Mouse (Mus musculus) limb, embryonic 14.5 days (tissue): ENCODE measurements around the gene Sema3f. TPM values are rescaled to one million over a fixed set of nuclear protein-coding genes. Genes with fewer than 3 reads are reported as not detected.

Experiments used
- ATAC-seq: fragments of 200-750 bp; cut with Nextera tagmentation; 2 replicates; pipeline ENCODE4 v1.8.0; 2017; ENCODE audit warnings: low read depth, moderate number of reproducible peaks, moderate TSS enrichment; ENCODE audit not compliant: low FRiP score
- DNase-seq: peaks from one replicate; pipeline ENCODE4 v3.0.0-alpha.2; 2015; ENCODE audit warnings: low spot score
- H3K27ac ChIP-seq: fragments of 300-500 bp; sonication (generic); replicated peaks from 2 replicates; pipeline ENCODE4 v1.5.1; 2014; ENCODE audit warnings: low read depth, mild to moderate bottlenecking, low read length, moderate library complexity, mixed read lengths
- H3K27me3 ChIP-seq: fragments of 300-500 bp; sonication (generic); 2 replicates; pipeline ENCODE4 v1.6.1; 2014; ENCODE audit warnings: low read length, mixed read lengths; ENCODE audit not compliant: control insufficient read depth, insufficient read depth
- H3K36me3 ChIP-seq: fragments of 300-500 bp; sonication (generic); 2 replicates; pipeline ENCODE4 v1.6.1; 2014; ENCODE audit warnings: mild to moderate bottlenecking, low read length, moderate library complexity, mixed read lengths; ENCODE audit not compliant: control insufficient read depth, insufficient read depth
- H3K4me1 ChIP-seq: fragments of 300-500 bp; sonication (generic); 2 replicates; pipeline ENCODE4 v1.6.1; 2014; ENCODE audit warnings: antibody characterized with exemption, low read length, mixed read lengths; ENCODE audit not compliant: control insufficient read depth, insufficient read depth
- H3K4me2 ChIP-seq: fragments of 300-500 bp; sonication (generic); replicated peaks from 2 replicates; pipeline ENCODE4 v1.6.1; 2014; ENCODE audit warnings: low read depth, mild to moderate bottlenecking, low read length, moderate library complexity; ENCODE audit not compliant: severe bottlenecking
- H3K4me3 ChIP-seq: fragments of 300-500 bp; sonication (generic); replicated peaks from 2 replicates; pipeline ENCODE4 v1.5.1; 2014; ENCODE audit warnings: low read length
- H3K9ac ChIP-seq: fragments of 300-500 bp; sonication (generic); 2 replicates; pipeline ENCODE4 v1.6.1; 2014; ENCODE audit warnings: mild to moderate bottlenecking, low read depth, low read length, moderate library complexity; ENCODE audit not compliant: severe bottlenecking
- H3K9me3 ChIP-seq: fragments of 300-500 bp; sonication (generic); 2 replicates; pipeline ENCODE4 v1.6.1; 2016; ENCODE audit warnings: low read length; ENCODE audit not compliant: control insufficient read depth
- POLR2A ChIP-seq: fragments of 200-500 bp; IDR thresholded peaks from 2 replicates; pipeline ENCODE4 v1.8.0; 2012; ENCODE audit warnings: inconsistent platforms, mild to moderate bottlenecking, moderate library complexity, borderline replicate concordance; ENCODE audit not compliant: insufficient read depth, insufficient read length; ENCODE audit errors: extremely low read depth
- WGBS: fragments of 180-500 bp; shearing (Covaris S2); extraction: QIAGEN DNeasy Blood & Tissue Kit; methylation state at CpG from one replicate; pipeline ENCODE4 v1.1.7; 2014; 5-methylcytosine and 5-hydroxymethylcytosine counted together
- polyA plus RNA-seq, 2 experiments: library from polyadenylated mRNA; depleted of rRNA in 1 of 2; stranded (reverse) in 1 of 2; unstranded in 1 of 2; fragments of >200 nt; fragmentation: Nextera tagmentation in 1 of 2; extraction: Ambion mirVana in 1 of 2; gene quantifications; 2 replicates each; pipeline versions ENCODE4 v1.2.1 to v1.2.3; 2012 to 2014

The Sema3f gene
- polyA plus RNA-seq, 2 experiments = 48.8 to 228 TPM

GRCm38 (mm10) chr9:107735356-107736184 lies 25.3 kb upstream of the Sema3f start:
- Histone ChIP-seq H3K9me3 (no peaks in the 10 kb centered on the region), H3K9ac (peak overlapping the region; percentile 13), H3K27me3 (no peaks in the 10 kb centered on the region), H3K4me3 (peak overlapping the region; percentile 21), H3K4me2 (peak overlapping the region; percentile 51), H3K4me1 (peaks cover 31% of the 10 kb centered on the region), H3K36me3 (peaks cover 27% of the 10 kb centered on the region), H3K27ac (peak overlapping the region; percentile 90)
- TF ChIP-seq POLR2A = no peak
- ATAC-seq = peak; percentile 7; the same call in 1 of the 2 replicates
- no peak for DNase-seq
- 2% methylated on average over 17 of the region's 17 CpGs for WGBS

GRCm38 (mm10) chr9:107734567-107734971 lies 24.3 kb upstream of the Sema3f start:
- ATAC-seq (no peak), DNase-seq (no peak)
- TF ChIP-seq POLR2A = no peak
- Histone ChIP-seq H3K27ac (peak overlapping the region; percentile 90; the same call in 1 of the 2 replicates), H3K9ac (peak overlapping the region; percentile 25; the same call in 1 of the 2 replicates), H3K36me3 (peaks cover 17% of the 10 kb centered on the region), H3K4me3 (no peak overlapping the region), H3K4me1 (peaks cover 39% of the 10 kb centered on the region), H3K27me3 (no peaks in the 10 kb centered on the region), H3K9me3 (no peaks in the 10 kb centered on the region), H3K4me2 (peak overlapping the region; percentile 51)
- 40% methylated on average over 7 of the region's 7 CpGs for WGBS

- DNase-seq (no peak), ATAC-seq (peak; percentile 21; the same call in 1 of the 2 replicates)
- Histone ChIP-seq H3K36me3 (no peaks in the 10 kb centered on the region), H3K27ac (peak overlapping the region; percentile 55; the same call in 1 of the 2 replicates), H3K9ac (no peak overlapping the region), H3K9me3 (no peaks in the 10 kb centered on the region), H3K4me3 (no peak overlapping the region), H3K4me2 (0 out of 2 replicates have a peak overlapping the region, but pooled peaks have one; percentile 10), H3K4me1 (peaks cover 42% of the 10 kb centered on the region), H3K27me3 (no peaks in the 10 kb centered on the region)
- 19% methylated on average over 3 of the region's 3 CpGs for WGBS
- TF ChIP-seq POLR2A = no peak
Observed at GRCm38 (mm10) chr9:107729709-107730108, 19.4 kb upstream of the Sema3f start.

- 66% methylated on average over 6 of the region's 6 CpGs for WGBS
Observed at GRCm38 (mm10) chr9:107728919-107729670, 18.8 kb upstream of the Sema3f start.

GRCm38 (mm10) chr9:107727041-107727440 lies 16.8 kb upstream of the Sema3f start:
- no peaks in the 10 kb centered on the region for H3K27me3 ChIP-seq
- no peak overlapping the region for H3K9ac ChIP-seq
- DNase-seq (peak; percentile 57), ATAC-seq (no peak)
- no peak for TF ChIP-seq POLR2A
- WGBS = 33% methylated on average over 3 of the region's 3 CpGs
- no peak overlapping the region for H3K4me2 ChIP-seq
- no peaks in the 10 kb centered on the region for H3K9me3 ChIP-seq
- no peak overlapping the region; the same call in 1 of the 2 replicates for H3K27ac ChIP-seq
- no peaks in the 10 kb centered on the region for H3K36me3 ChIP-seq
- H3K4me3 ChIP-seq = no peak overlapping the region
- H3K4me1 ChIP-seq = peaks cover 57% of the 10 kb centered on the region

More at GRCm38 (mm10) chr9:107728919-107729670, 18.8 kb upstream of the Sema3f start:
- Histone ChIP-seq H3K27me3 (no peaks in the 10 kb centered on the region), H3K36me3 (no peaks in the 10 kb centered on the region), H3K9me3 (no peaks in the 10 kb centered on the region), H3K4me1 (peaks cover 42% of the 10 kb centered on the region), H3K4me3 (no peak overlapping the region), H3K9ac (no peak overlapping the region), H3K4me2 (0 out of 2 replicates have a peak overlapping the region, but pooled peaks have one; percentile 10), H3K27ac (peak overlapping the region; percentile 55; the same call in 1 of the 2 replicates)
- DNase-seq (no peak), ATAC-seq (no peak)
- TF ChIP-seq POLR2A = no peak
